Mouse (Mus musculus) layer of hippocampus, postnatal 25 days (tissue): ENCODE measurements around the gene Trim47. TPM values are rescaled to one million over a fixed set of nuclear protein-coding genes. Genes with fewer than 3 reads are reported as not detected.

Source experiments
- DNase-seq, 2 experiments: peaks; one replicate each; pipeline ENCODE4 v3.0.0; 2022; ENCODE audit warnings: mixed read lengths in 2 of 2, low spot score in 1 of 2; ENCODE audit errors: extremely low spot score in 1 of 2
- total RNA-seq, 2 experiments: library from RNA; stranded (reverse); gene quantifications; 2 replicates each; pipeline ENCODE4 v1.2.3; 2021

Gene Trim47
- total RNA-seq, 2 experiments from 2014 or later, result 5.6 to 5.9 TPM

DNA sequence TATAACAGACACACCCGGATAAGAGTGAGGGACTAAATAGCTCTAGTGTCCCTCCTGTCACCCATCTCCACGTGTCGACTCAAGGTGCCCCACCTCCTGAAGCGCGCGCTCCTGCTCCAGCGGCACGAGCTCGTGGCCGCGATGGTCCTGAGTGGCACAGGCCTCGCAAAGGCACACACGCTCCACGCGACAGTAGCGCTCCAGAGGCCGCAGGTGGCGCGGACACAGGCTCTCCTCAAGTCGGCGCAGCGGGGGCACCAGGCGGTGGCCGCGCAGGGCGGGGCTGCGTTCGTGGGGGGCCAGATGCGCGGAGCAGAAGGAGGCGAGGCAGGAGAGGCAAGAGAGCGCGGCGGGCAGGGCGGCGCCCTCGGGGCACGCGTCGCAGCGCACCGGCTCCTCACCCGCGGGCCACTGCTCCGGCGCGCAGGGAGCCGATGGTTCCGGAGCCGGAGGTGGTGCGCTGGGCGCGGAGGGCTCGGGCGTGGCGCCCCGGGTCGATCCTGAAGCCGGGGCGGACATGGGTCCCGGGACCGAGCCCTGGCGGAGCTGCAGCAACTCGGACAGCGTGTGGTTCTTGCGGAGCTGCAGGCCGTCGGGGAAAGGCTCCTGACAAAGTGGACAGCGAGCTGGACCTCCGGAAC lies 17.4 kb downstream of the Trim47 start:
- no peak for DNase-seq

DNA sequence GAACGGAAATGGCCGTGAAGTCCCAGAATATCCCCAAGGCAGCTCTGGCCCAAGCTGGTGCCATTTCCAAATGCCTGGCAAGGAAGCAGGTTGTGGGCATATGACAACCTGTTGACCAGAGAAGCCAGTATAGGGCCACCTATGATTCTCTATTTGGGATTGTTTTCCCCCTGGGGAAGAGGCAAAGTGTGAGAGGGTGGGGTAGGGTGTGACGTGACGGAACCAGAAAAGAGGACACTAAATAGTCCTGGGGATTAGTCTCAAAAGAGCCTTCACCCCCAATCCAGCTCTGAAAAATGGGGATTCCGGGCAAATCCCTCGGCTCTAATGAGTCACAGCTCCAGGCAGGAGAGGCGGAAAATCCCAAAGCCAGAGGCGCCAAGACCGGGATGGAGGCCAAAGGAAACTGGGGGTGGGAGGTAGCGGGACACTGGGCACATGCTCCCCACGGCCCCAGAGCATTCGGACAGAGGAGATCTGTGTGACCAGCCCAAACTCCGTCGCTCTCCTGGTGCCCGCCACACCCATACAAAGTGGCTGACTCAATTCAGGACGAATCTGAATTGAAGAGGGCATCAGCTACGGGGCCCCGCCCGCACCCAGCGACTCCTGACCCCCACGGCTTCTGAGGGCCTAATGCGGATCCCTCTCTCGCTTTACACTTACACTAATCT lies 18.4 kb downstream of the Trim47 start:
- DNase-seq, result no peak

DNA sequence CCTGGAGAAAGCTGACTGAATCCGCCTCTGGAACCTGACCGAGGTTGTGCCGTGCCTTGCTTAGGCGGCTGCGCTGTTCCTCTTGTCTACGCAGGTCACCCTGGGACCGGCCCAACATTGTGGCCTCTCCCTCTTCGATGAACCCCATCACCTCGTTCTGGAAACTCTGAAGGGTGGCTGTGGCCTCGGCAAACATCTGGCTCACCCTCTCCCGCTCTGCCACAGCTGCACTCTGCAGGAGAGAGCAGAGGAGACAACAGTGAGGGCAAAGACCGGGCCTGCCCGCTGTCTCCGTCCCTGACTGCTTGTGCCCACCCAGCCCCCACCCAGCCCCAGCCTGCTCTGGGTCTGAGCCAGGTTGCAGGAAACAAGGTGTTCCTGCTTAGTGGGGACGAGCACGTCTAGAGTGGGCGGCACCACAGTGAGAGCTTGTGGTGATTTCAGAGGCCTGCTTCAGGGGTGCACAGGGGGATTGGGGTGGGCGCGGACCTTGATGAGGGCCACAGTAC lies 19.2 kb downstream of the Trim47 start:
- DNase-seq, result no peak

GRCm38 (mm10) chr11:116106963-116107776 lies 19.8 kb downstream of the Trim47 start:
- no peak for DNase-seq

DNA sequence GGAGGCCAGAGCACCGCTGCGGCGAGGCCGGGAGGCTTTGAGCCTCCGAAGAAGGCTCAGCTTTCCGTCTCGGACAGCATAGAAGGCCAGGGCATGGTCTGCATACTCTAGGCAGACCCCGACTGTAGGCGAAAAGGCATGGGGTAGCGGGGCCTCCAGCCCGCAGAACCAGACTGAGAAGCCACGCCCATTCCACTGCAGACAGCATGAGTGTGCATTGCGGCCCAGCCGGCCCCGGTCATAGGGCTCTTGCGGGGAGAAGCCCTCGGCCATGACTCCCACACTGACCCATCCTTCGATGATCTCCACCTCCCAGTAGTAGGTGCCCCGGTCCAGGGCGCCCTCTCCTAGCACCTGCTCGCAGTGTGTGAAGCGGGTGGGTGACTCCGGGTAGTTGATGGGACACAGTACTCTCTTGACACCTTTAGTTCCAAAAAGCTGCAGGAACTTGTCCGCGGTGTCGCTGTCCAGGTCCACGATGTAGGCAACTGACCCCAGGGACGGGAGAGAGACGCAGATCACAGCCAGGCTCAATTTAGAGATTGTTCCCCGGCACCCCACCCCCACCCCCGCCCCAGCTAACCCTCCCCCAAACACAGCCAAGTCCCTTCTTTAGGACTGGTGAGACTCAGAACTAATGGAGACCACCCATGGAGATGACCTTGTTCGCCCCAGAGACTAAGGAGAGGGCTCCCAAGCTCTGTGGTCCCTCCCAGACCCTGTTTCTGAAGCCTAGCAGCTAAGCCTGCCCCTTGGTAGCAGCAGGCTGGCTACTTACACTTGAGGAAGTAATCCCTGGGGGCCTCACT lies 20.7 kb downstream of the Trim47 start:
- no peak for DNase-seq

DNA sequence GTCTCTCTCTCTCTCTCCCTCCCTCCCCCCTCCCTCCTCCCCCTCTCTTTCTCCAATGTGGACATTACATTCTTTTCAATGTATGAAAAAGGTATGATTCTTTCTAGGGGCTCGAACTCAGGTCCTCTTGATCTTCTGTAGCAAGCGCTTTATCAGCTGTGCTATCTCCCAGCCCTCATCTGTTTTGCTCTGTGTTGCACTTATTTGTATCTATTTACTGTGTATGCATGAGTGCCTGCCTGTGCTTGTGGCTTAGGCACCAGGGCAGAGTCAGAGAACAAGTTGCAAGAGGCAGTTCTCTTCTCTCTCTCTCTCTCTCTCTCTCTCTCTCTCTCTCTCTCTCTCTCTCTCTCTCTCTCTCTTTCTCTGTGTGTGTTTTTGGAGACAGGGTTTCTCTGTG lies 21.9 kb downstream of the Trim47 start:
- DNase-seq, result no peak

DNA sequence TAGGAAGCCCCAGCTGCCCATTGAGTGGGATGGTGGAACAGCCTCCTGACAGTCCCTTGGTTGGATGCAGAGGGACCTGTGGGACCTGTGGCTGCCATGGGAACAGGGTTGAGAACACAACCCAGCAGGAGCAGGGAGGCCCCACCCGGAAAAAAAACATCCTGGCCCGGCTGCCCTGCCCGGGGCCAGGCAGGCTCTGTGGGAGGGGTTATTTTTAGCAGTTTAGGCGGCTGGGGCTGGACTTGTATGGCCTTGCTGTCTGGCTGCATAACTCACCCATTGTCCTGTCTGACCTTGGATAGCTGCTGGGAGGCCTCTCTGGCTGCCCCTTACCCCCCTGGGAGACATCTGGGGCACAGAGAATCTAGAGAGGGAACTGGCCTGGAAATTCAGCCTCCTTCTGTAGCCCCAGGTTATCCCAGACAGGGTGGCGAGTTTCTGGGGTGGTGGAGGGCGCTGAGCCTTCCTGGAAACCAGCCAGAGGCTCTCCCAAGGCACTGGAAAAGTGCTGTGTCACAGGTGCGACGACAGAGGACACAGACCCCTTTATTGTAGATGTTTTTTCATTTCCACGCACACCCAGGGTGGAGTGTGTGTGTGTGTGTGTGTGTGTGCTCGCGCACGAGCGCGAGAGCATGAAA lies 22.9 kb downstream of the Trim47 start:
- no peak for DNase-seq

DNA sequence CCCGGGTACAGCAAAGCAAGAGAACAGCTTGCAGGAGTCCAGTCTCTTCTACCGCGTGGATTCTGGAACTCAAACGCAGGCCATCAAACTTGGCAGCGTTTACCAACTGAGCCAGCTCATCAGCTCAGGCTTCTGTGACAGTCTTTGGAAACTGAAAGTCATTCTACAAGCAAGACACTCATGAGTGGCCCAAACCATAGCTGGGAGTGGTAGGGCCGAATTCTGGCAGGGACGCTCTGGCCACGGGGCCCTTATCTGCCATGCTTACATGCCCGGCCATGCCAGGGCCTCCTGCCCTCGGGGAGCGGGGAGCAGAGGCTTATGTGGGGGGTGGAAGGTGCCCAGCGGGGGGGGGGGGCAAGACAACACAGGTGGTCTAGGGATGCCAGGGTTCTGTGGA lies 23.4 kb downstream of the Trim47 start:
- no peak for DNase-seq

- no peak for DNase-seq
Observed at GRCm38 (mm10) chr11:116102472-116102871, 24.5 kb downstream of the Trim47 start.

DNA sequence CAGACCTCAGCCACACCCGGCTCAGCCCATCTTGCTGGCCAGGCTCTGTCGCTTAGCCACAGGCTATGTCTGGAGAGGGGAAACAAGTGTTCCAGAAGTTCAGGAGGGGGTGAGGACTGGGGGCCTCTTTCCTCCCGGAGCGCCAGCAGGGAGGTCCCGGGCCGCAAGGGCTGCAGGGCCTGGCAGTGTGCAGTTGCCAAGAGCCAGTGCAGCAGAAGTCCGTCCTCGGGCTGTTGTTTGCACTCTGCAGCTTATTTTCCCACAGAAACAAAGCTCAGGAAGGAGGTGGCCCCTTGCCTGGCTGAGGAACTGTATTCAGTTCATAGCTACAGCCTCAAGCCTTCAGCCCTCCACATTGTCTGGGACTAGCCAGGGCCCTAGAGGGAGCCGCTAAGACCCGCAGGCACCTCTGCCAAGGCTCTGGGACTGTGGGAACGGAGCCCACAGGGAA lies 25.1 kb downstream of the Trim47 start:
- no peak for DNase-seq

DNA sequence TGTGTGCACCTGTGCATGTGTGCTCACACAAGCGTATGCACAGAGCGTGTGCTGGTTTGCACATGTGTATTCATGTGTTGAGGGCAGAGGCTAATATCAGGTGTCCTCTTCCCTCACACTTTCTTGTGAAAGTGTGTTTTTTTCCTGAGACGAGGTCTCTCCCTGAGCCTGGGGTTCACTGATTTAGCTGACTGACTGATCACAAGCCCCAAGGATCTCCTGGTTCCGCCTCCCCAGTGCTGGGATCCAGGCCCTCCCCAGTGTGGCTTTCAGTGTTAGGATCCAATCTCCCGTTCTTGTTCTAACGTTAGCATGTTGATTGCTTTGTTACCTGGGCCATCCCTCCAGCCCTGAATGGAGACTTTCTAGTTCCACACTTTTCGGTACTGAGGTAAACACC lies 26.2 kb downstream of the Trim47 start:
- no peak for DNase-seq

GRCm38 (mm10) chr11:116100385-116100784 lies 26.6 kb downstream of the Trim47 start:
- DNase-seq, result no peak

DNA sequence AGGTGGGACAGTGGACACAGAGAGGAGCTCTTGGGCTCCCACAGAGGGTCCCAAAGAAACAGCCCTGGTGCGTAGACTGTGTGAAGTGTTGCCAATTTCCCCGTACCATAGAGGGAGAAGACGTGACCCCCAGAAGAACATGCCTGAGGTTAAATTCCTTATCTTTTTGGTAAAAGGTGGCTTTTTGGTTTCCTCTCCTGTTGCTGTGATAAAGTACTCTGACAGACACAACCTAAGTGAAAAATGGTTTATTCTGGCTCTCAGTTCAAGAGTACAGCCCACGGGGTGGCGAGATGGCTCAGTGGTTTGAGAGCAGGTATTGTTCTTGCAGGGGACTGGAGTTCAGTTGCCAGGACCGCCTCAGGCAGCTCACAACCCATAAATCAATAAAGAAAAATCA lies 27.5 kb downstream of the Trim47 start:
- DNase-seq, result no peak

DNA sequence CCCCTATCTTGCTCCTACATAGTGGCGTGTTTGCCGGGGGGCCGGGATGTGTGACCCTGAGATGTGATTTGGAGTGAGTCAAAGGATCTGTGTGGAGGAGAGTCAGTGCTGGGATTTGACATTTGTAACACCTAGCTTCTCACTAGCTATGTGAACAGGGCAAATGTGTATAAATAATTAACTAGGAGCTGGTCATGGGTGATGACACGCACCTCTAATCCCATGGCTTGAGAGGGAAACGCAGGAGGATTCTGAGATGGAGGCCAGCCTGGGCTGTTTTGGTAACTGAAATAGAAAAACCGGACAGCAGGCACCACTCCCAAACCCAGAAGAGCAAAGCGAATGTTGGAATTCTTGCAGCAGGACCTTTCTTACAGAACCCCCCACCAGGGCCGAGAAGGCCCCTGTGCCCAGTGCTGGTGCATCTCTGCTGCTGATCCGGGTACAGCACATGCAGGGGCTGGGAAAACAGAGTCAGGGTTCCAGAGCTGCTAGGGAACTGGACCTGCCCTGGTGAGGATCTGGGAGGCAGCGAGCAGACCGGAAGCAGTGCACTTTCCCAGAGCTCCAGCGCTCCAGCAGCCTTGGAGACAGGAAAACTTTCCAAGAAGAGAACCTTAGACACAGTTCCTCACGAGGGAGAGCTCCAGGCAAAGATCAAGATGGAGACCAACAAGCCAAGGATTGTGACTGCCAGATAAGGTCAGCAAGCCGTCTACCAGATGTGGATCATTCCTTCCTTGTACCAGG lies 28.1 kb downstream of the Trim47 start:
- no peak for DNase-seq

DNA sequence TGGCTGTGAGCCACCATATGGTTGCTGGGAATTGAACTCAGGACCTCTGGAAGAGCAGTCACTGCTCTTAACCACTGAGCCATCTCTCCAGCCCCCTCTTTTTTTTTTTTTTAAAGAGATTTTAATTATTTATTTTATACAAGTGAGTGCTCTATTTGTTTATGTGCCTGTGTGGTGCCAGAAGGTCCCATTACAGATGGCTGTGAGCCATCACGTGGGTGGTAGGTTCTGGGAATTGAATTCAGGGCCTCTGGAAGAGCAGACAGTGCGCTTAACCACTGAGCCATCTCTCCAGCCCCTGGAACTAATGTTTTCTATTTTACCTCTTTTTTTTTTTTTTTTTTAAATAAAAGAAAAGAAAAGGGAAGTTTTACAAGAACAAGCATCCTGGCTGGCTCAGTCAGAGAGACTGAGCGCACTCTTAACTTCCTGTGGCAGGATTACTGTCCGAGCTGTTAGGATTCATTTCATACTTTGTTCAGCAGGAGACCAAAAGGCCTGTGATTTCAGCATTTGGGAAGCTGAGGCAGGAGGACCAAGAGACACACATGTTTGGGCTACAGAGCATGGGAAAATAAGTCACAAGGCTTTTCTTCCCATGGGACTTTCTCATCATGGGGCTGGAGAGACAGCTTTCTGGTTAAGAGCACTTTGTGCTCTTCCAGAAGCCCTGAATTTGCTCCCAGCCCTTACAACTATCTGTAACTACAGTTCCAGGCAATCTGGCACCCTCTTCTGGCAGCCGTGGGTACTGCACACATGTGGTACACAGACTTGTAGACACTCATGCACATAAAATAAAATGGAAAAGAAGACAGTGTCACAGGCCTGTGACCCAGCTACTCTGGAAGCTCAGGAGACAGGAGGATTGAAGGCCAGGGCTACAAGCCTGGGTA lies 30.5 kb downstream of the Trim47 start:
- DNase-seq, result no peak

DNA sequence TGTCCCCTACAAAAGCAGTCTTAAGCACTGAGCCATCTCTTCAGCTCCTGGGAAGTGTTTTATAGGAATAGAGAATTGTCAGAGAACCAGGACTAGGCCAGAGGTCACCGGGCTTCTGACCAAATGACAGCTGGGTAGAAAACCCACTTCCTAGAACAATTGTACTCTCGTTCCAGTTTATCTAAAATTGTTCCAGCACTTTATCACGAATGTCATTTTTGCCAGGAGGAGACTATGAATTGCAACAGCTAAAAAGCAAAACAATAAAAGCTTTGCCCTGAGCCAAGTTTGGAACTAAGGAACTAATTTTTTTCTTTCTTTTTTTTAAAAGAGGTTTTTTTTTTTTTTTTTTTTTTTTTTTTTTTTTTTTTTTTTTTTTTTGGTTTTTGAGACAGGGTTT lies 31.4 kb downstream of the Trim47 start:
- DNase-seq, result no peak

- no peak for DNase-seq
Observed at GRCm38 (mm10) chr11:116093771-116094565, 33.0 kb downstream of the Trim47 start.
